Mouse (Mus musculus): ENCODE data around the gene 1700029H14Rik.

1700029H14Rik gene

DNA sequence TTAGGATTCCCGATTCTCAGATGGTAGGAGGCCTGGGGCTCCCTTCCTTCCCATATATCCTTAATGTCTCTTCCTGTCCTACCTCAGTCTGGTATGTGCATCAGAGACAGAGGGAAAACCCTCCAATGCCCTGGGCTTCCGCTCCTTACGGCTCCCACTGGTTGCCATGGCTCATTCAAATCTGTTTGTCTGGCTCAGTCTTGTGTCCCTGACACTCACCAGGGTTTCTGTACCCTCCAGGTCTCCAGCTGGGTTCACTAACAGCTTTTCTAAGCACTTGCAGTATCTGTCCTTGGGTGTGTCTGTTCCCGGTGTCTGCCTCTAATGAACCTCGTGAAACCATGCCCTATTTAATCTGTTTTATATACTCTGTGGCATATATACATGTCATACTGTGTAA, 20.7 kb downstream of the 1700029H14Rik start:
- no peak for DNase-seq

DNA sequence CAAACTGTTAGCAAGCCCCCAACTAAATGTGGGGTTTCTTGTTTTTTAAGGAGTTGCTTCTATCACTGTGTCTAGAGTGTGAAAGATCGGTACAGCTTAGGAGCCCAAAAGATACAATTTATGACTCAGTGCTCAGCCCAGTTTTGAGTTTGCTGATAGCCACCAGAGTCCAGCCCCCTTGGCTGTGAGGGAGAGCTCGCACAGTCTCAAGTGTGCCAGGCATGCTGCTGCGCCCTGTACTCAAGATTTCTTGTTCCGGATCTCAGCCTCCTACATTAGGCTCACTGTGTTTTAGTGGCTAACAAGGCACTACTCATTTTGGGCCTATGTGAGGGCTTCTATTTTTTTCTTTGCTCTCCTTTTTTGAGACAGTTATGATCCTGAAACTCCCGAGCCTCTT, 22.1 kb downstream of the 1700029H14Rik start:
- no peak for DNase-seq

DNA sequence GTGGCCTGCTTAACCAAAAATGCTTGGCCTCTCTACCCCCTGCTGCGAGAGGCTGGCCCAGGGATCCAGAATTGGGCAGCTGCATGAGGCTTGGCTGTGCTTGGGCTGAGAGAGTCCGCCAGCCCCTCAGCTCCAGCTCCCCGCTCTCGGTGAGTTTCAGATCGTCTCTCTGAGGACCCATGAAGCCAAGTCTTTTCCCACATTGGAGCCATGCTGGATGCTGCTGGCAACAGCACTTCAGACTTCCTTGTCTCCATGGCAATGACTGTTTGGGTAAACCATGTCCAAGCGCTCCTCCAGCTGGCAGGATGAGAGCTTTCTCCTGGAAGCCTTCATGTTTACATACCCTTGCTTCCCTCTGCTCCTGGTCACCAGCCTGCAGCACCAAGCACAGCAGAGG, 23.4 kb downstream of the 1700029H14Rik start:
- DNase-seq = peak in 1 of 2 experiments; percentile 33

DNA sequence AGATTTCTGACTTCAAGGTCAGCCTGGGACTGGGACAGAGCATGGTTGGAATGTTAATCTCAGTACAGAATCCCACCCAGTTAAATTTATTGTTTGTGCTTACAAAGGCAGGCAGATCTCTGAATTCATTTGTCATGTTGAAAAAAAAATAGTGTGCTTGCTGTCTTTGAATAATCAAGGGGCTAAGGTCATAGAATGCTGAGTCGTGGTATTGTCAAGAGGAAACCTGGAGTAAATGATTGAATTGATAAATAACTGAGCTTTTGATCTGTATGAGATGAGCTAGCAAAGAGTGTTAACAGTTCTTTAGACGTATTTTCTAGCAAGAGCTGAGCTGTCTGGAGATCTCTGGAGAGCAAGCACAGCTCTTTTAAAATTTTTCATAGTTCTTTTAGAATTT, 25.2 kb downstream of the 1700029H14Rik start:
- DNase-seq = no peak

DNA sequence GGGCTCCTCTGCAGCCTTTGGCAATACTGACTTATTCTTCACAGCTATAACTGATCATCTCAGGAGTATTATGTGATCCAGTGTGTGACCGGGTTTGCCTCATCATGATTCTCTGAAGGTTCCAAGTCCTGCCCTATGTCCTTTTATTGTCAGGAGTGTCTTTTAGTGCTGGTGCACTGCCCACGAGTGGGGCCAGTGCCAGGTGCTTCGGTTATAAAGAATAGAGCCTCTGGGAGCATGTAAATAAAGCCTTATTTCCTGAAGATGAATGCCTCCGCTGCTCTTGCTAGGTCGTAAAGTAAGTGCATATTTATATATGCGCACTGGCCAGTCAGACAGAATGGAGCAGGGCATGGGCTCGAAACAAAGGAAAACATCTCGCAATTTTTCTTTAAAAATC, 29.1 kb downstream of the 1700029H14Rik start:
- no peak for DNase-seq

DNA sequence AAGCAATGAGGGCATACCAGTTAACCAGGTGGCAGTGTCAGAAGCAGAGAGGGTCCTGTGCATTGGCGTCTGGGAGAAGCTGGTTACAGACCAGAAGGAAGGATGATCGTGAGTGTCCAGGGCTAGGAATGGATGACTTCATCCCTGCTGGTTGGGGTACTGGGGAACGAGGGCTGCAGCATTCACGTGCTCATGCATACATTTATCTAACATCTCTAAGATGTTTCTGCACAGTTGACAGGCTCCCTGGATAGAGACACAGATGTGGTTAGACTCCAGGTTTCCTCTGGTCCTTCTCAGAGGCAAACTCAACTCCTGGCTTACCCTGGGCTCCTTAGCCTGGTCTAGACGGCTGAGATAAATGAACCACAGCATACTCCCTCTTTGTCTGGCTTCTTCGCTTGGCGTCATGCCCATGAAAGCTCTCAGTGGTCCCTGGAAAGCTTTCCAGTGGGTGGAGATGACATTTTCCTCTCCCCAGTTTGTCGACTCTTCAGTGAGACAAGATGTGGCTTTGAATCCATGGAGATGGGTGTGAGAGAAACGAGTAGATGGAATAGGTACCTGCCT, 30.6 kb downstream of the 1700029H14Rik start:
- DNase-seq = no peak

DNA sequence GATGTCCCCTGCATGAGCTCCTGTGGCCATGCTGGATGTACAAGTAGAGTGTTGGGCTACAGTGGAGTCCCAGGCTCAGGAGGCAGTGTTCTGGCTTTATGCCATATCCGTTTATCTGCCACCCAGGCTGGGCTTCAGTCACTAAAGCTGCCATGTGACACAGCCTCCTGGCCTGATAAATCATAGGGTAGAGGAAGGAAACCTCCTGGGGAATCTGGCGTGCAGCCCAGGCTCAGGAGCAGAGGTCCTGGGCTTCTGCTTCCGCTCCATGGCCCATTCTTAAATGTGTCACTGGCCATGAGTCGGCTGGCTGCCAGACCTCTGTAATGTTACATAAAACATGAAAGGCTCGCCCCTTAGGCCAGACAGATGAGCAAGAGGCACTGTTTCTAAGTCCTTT, 31.3 kb downstream of the 1700029H14Rik start:
- DNase-seq = peak; percentile 94 to 95

DNA sequence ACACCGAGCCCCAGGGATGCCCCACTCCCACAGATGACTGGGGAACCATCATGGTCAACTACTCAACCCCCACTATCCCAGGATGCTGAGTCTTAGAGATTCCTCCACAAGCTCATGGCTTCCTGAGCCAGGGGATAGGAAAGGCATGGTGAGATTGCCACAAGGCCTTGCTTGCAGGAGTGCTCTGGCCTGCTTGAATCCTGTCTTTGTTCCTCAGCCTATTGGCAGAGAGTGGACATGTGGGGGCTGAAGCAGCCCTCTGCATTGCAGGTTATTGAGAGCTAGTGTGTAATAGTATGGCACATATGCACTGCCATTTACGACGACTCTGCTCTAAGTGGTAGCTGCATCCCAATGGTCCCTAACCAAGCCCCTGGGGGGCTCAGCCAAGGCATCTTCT, 31.9 kb downstream of the 1700029H14Rik start:
- DNase-seq = no peak

DNA sequence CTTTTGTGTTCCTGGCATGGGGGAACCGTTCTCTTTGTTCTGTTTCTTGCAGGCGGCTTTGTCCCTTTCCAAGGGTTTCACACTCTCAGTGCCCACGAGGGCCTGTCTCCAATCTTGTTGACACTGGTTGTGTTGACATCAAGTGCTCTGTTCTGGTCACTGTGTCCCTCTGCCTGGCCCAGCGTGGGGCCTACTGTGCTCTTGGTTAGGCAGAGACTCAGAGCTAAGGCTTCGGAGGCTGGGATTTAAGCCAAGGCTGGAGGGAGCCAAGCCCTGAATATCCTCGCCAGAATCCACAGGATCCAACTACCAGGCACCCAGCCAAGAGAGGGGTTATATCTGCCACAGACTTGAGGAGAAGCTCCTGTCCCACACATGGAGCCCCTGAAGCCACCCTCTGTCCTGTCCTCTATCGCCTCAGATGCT, 32.4 kb downstream of the 1700029H14Rik start:
- DNase-seq = peak; percentile 89 to 94

DNA sequence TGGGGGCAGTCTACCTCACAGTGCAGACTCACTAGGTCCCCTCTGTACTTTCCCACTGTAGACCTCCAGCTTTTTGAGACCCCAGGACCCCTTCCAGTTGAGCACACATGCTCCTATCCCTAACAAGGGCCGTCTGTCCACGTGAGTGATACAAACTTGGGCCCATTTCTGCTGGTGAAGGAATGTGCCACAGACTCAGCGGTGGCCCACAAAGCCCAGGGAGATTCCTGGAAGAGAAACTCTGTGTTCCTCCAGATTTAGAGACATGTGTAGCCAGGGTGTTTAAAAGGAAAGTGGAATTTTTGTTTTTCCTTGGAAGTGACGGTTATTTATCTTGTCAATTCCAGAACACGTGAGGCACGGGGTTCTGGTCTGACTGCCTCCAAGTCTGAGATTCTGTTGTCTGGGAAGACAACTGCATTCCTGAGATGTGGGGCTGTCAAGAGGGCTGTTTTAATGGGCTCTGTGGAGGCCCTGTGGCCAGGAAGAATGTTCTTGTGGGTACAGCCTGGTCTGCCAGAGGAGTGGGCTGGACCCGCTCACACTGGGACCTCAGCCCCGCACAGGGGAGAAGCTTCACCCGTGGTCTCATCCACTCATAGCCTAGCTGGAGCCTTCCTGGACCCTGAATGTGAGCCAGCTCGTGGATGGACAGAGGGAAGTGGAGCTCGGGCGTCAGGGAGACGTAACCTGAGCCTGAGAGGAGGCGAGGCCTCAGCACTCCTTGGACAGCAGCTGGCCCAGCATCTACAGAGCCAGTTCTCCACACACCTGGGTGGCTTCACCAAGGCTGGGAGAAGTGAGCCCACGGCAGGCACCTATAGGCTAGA, 33.0 kb downstream of the 1700029H14Rik start:
- DNase-seq = no peak

DNA sequence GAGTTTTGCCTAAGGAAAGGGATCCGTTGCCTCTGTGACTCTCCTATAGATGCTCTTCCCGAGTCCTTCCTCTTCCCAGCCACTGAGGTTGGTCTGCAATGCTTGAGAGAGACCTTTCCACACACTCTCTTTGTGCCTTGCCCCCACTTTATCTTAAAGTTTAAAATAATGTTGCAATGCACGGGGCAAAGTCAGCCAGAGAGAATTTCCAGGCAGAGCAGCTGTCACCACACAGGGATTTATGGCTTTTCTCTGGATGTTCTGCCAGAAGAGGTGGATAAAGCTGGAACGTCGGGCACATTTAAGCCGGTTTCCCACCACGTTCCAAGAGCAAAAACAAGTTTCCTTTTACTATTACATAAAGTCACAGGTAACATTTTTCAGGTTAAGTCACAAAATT, 40.9 kb downstream of the 1700029H14Rik start:
- DNase-seq = no peak

DNA sequence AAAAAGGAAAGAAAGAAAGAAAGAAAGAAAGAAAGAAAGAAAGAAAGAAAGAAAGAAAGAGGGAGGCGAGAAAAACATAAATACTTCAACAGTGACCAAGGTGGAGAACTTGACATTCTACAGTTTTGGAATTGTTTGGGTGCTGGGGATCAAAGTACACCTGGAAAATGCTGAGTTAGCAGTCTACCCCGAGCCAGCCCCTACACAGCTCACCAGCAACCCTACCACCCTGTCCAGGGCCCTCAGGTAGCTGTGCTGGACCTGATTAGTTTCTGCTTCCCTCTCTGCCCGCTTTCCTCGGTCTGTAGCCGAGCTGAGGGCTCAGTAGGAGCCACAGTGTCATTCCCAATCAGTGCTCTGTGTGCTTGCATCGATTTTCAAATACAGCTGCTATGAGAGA, 41.9 kb downstream of the 1700029H14Rik start:
- no peak for DNase-seq

DNA sequence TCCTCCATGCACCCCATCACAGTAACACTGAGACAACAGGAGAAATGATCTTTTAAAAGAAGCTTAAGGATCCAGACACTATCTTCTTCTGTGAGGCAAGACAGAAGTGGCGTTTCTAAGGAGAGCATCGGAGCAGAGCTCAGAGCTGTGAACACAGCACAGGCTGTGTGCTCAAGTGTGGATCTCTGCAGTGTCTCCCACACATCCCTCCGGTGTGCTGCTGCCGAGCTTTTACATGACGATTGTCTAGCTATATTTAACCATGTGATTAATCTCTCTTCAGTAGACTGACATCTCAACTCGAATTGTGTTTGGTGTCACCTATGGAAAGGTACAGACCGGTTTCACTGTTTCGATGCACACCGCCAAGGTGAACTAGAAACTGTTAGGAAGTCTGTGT, 42.8 kb downstream of the 1700029H14Rik start:
- no peak for DNase-seq

DNA sequence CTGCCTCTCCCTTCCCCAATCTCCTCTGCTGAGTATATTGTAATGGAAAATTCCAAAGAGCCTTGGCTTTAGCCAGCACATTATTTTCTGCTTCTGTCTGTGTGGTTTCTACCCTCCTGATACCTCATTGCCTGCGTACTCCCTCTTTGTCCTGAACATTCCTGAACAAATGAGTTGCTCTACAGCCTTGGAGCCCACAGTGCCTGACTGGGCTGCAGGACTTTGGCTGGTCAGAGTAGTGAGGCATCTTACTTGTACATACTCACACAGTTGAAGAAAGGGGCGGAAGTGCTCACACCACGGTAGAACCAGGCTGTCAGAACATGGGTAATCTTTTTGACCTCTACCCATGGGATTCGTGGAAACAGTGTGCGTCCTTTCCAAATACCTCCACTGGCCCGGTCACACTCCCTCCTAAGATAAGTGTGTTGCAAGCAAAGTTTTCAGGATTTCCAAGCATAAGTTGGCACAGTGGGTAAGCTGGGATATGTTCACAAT, 44.9 kb downstream of the 1700029H14Rik start:
- DNase-seq = no peak

DNA sequence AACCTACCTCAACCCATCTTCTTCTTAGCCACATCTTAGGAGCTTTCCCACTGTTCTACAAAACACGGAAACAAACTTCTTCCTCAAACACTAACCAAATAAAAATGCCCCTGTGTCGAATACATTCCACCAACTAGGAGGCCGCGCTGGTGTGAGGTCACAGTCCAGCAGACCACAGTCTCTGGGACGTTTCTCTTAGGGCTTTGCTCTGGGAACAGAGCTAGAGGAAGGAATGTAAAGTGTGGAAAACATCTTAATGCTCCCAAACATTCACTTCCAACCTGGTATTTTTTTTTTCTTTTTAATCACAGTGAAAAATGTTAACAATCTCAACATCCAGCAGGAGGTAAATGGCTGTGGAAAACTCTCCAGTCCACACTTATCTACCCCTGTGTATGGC, 45.5 kb downstream of the 1700029H14Rik start:
- DNase-seq = no peak

DNA sequence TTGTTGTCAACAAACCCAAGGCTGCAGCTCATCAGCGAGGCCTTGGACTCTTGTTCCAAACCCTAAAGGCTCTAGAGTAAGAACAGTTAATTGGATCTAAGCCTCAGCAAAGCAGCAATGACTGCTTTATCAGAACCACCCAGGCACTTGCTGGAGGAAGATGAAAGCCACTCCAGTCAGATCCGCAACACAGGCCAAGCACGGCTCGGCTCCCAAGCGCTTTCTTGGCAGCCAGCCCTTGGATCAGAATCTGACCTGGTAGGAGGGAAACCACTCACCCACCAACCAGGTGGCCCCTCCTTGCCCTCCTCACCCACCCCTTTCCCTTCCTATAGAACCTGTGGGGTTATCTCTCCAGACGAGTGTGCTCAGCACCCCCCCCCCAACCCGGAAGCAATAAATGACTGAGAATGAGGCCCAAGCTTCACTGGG, 46.2 kb downstream of the 1700029H14Rik start:
- peak; percentile 63 to 69 for DNase-seq

DNA sequence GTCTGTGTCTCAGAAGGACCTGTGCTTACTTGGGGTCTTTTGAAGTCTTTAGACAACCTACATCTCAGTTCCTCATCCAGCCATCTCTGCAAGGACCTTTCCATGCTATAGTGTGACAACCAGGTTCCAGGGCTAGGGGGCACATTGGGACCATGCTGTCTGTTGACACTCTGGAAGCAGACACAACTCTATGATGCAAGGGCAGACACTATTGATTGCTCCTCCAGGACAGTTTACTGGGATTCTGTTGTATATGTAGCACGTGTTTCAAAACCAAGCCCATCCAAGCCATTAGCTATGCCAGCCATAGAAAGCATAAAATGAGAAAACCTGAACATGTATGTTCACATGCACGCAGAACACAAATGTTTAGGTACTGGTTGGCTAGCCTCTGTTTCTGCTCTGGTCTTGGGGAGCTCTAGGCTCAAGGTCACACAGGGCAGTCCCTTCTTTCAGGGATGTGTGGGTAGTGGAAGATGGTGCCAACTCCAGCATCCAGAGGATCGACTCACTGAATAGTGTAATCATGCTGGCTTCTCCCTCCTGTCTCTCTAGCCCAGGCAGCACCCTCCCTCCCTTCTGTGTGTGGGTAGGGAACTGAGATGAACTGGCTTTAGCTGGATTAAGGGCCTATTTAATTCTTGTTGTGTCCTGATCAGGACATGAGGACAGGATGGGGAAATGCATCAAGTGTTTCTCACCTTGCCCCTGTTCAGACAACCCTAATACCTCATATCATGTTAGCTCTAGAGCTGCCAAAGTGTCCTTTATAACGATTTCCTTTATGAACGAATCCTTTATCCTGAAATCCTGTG, 48.5 kb downstream of the 1700029H14Rik start:
- no peak for DNase-seq

DNA sequence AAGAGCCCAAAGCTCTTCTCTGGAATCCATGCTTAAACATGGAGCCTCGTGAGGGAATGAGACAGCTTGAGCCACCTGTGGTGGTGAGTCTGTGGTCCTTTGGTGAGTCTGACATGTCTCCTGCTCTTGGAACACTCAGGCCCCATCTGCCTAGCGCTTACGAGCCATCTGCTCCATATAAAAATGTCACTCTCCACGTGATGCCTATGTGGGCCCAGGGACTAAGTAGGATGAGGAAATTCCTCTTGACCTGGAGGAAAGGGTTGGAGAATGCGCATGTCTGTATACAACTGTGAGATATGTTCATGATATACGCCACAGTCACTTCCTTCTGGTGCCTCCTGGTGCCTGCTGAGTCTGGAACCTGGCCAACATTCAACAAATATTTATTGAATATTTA, 49.6 kb downstream of the 1700029H14Rik start:
- DNase-seq = peak; percentile 88 to 92

DNA sequence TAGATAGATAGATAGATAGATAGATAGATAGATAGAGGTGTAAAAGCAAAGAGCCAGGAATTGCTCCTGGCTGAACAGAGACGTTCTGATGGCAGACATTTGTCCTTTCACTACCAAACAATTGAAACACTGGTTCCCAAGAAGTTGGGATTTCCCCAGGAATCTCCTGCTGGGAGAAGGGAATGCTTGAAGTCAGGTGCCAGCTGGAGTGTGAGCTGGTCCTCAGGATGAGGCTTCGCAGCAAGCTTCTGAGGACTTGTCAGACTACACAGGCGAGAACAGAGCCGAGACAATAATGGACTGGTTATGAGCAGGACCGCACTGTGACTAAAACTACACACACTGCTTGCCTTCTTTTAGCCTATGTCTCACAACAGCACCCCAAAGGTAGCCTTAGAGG, 50.2 kb downstream of the 1700029H14Rik start:
- DNase-seq = peak; percentile 57 to 75

DNA sequence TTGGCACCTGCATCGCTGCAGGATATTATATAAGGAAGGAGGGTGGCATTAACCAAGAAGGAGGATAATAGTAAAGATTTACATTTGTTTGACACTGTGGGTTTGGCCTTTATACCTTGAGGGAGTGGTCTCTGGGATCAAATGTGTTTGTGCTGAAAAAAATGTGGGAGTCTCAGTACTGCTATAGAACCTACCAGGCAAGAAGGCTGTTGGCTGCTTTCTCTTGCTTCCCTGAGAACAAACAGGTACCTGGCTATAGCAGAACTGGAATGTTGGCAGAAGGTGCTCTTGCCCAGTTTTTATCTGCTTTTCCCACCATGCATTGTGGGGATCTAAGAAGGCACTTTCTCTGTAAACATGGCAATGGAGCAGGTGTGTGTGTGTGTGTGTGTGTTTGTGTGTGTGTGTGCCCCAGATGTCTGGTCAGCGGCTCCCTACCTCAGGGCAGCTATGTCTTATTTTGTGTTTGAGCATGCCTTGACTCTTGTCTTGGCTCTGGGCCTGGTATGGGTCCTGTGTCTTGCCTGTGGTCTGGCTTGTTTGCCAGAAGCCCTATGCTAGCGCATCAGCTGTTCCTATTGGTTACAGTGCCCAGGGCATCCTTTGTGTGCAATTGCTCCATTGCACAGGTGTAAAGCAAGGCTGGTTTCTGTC, 54.9 kb downstream of the 1700029H14Rik start:
- no peak for DNase-seq

DNA sequence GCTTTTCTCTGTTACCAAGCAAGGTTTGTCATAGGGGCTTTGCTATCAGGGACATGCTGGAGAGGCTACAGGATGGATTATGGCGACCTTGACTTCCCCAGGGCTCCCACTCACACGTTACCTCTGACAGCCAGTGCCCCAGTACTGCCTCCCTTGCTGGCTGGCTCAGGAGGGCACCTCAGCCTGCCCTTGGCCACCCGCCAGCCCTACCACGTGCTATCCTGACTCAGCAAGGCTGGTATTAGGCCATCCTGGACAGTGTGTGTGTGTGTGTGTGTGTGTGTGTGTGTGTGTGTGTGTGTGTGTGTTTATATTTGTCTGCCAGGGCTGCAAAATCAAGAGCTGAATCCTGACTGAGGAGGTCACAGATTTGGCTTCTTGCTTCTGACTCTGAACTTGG, 55.4 kb downstream of the 1700029H14Rik start:
- peak in 1 of 2 experiments; percentile 67 for DNase-seq

DNA sequence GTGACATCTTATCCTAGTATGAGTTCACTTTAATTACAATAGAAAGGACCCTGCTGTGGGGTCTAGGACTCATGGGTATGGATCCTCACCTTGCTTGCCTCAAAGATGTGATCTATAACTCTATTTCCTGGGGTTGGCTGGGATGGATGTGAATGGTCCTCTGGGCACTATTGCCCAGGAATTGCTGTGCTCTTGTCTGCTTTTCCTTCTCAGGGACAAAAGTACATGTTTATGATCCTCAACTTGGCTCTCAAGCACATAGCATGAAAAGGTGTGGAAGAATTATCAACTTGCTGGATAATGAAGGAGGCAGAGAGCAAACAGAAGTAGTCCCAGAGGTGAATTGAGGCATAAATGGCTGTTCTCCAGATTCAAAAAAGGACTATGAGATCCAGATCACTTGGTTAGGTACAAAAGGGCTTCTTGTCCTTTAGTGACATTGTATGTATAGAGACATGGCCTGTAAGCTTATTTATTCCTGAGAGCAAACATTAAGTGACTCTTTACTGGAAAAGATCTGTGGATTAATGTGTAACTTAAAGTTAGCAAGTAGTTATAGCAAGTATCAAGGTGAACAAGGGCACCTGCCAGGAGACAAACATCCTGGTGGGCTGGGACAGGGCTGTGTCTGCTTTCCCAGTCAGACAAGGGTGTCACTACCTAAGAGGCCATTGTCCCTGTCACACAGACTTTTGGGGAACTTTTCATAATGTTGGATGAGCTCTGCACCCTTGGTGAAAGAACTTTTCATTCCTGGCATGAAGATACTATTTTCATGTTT, 57.2 kb downstream of the 1700029H14Rik start:
- no peak for DNase-seq

All from cerebellum, postnatal 36 days (tissue).